Mouse (Mus musculus): ENCODE measurements around the gene Scly. TPM values are rescaled to one million over a fixed set of nuclear protein-coding genes. Genes with fewer than 3 reads are reported as not detected.

Gene Scly
- polyA plus RNA-seq, 1 experiment = 113 TPM

DNA sequence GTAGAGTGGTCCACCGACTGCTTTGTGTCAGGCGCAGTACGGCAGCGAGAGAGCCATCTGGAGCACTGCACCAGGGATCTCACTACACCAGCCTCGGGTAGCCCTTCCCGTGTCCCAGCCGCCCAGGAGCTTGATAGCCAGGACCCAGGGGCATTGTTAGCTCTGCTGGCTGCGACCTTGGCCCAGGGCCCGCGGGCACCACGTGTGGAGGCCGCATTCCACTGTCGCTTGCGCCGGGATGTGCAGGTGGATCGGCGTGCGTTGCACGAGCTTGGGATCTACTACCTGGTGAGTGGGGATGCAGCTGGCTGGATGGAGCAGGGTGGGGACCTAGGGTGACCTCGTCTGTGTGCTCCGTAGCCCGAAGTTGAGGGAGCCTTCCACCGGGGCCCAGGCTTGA lies 71.9 kb downstream of the Scly start:
- Histone ChIP-seq H3K36me3 (ENCODE audit: control insufficient read depth, insufficient read depth, low read length) (no peaks in the 10 kb centered on the region), H3K27ac (ENCODE audit: insufficient read depth, low read depth, low read length) (no peak overlapping the region), H3K4me1 (ENCODE audit: control insufficient read depth, insufficient read depth, low read length) (no peaks in the 10 kb centered on the region), H3K27me3 (replicated peaks; ENCODE audit: control insufficient read depth, insufficient read depth, low read length) (no peaks in the 10 kb centered on the region), H3K4me3 (ENCODE audit: insufficient read depth, low read depth, low read length) (no peak overlapping the region)
- no peak for DNase-seq
- WGBS = 81% methylated on average over 23 of the region's 23 CpGs
- TF ChIP-seq CTCF (conservative IDR thresholded peaks at IDR 0.05; ENCODE audit: insufficient read depth, insufficient read length, low read depth, low read length) (no peak), POLR2A (IDR thresholded peaks at IDR 0.05; ENCODE audit: low read depth, low read length) (no peak)

Other genes starting within 250 kb of the Scly start
- gene Rbm44, start 153.2 kb upstream of the Scly start, polyA plus RNA-seq (2012; rRNA removed) = 0.01 TPM in 1 of 2 replicates, not detected in the other
- gene Ramp1, start 118.5 kb upstream of the Scly start, polyA plus RNA-seq (2012; rRNA removed) = 1.9 and 2.6 TPM in 2 replicates
- gene Ube2f, start 48.0 kb upstream of the Scly start, polyA plus RNA-seq (2012; rRNA removed) = 37.2 and 38.5 TPM in 2 replicates
- 0.05 and 0.15 TPM in 2 replicates for gene Espnl, start 23.7 kb downstream of the Scly start, polyA plus RNA-seq (2012; rRNA removed)
- 1.0 and 1.5 TPM in 2 replicates for gene Klhl30, start 52.7 kb downstream of the Scly start, polyA plus RNA-seq (2012; rRNA removed)
- 0.14 and 0.19 TPM in 2 replicates for gene Erfe, start 68.1 kb downstream of the Scly start, polyA plus RNA-seq (2012; rRNA removed)
- gene Ilkap, start 100.5 kb downstream of the Scly start, polyA plus RNA-seq (2012; rRNA removed) = 42.6 and 47.9 TPM in 2 replicates
- 64.1 and 66.7 TPM in 2 replicates for gene Hes6, start 115.7 kb downstream of the Scly start, polyA plus RNA-seq (2012; rRNA removed)
- 5.6 and 6.8 TPM in 2 replicates for gene Per2, start 161.0 kb downstream of the Scly start, polyA plus RNA-seq (2012; rRNA removed)
- gene Traf3ip1, start 196.3 kb downstream of the Scly start, polyA plus RNA-seq (2012; rRNA removed) = 9.8 and 11.2 TPM in 2 replicates
- 7.3 and 7.6 TPM in 2 replicates for gene Asb1, start 242.2 kb downstream of the Scly start, polyA plus RNA-seq (2012; rRNA removed)

Measured in kidney, adult 2 months (tissue).